Mouse (Mus musculus) forebrain, embryonic 12.5 days (tissue): ENCODE data around the gene Rab11a. TPM values are rescaled to one million over a fixed set of nuclear protein-coding genes. Genes with fewer than 3 reads are reported as not detected.
A peak's percentile ranks its signal among the peaks of the same experiment; 100 is the strongest.

Source experiments
- ATAC-seq: fragments of 200-750 bp; cut with Nextera tagmentation; 2 replicates; pipeline ENCODE4 v1.8.0; 2017; ENCODE audit warnings: moderate TSS enrichment; ENCODE audit not compliant: low FRiP score
- H3K27ac ChIP-seq: fragments of 300-500 bp; sonication (generic); 2 replicates; pipeline ENCODE4 v1.5.1; 2016; ENCODE audit warnings: mild to moderate bottlenecking
- H3K27me3 ChIP-seq: fragments of 300-500 bp; sonication (generic); 2 replicates; pipeline ENCODE4 v1.6.1; 2016; ENCODE audit warnings: mild to moderate bottlenecking
- H3K36me3 ChIP-seq: fragments of 300-500 bp; sonication (generic); replicated peaks from 2 replicates; pipeline ENCODE4 v1.6.1; 2016; ENCODE audit warnings: mild to moderate bottlenecking
- H3K4me1 ChIP-seq: fragments of 300-500 bp; sonication (generic); 2 replicates; pipeline ENCODE4 v1.6.1; 2016
- H3K4me2 ChIP-seq: fragments of 300-500 bp; sonication (generic); 2 replicates; pipeline ENCODE4 v1.6.1; 2016; ENCODE audit warnings: mild to moderate bottlenecking, moderate library complexity
- H3K4me3 ChIP-seq: fragments of 300-500 bp; sonication (generic); replicated peaks from 2 replicates; pipeline ENCODE4 v1.5.1; 2016; ENCODE audit warnings: mild to moderate bottlenecking
- H3K9ac ChIP-seq: fragments of 300-500 bp; sonication (generic); 2 replicates; pipeline ENCODE4 v1.6.1; 2016; ENCODE audit warnings: mild to moderate bottlenecking
- H3K9me3 ChIP-seq: fragments of 300-500 bp; sonication (generic); 2 replicates; pipeline ENCODE4 v1.6.1; 2016
- WGBS: fragments of 180-500 bp; shearing (Covaris S2); methylation state at CpG from one replicate; pipeline ENCODE4 v1.1.7; 2016; 5-methylcytosine and 5-hydroxymethylcytosine counted together
- polyA plus RNA-seq: library from polyadenylated mRNA; unstranded; fragments of >200 nt; fragmentation: Nextera tagmentation; extraction: Ambion mirVana; gene quantifications from 2 replicates; pipeline ENCODE4 v1.2.1, GENCODE M21; 2016

Rab11a gene
- polyA plus RNA-seq, 1 experiment from 2014 or later = 259 TPM

DNA sequence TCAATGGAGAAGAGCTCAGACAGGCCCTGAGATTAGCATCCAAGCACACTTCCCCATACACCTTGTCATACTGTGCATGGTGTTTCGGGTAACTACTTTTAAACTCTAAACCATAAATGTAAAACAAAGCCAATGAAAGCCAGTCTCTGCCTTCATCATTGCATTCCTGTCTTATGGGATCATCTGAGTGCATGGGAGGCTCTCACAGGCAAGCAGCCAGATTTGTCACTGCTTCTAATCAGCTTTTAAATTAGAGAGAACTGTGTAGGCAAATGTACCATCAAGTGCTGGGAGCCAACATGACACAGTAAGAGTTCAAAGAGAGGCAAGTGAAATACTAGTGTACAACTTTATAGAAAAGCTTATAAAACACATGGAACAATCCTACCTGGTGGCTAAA lies 35.9 kb downstream of the Rab11a start:
- Histone ChIP-seq H3K27ac (no peak overlapping the region), H3K9ac (no peak overlapping the region), H3K9me3 (no peaks in the 10 kb centered on the region), H3K36me3 (peaks cover 7% of the 10 kb centered on the region; the same call in 1 of the 2 replicates), H3K4me3 (no peak overlapping the region), H3K4me1 (no peaks in the 10 kb centered on the region), H3K27me3 (no peaks in the 10 kb centered on the region), H3K4me2 (no peak overlapping the region)
- ATAC-seq = no peak
- WGBS = 88% methylated on average over 1 of the region's 1 CpGs

- H3K4me1 ChIP-seq = no peaks in the 10 kb centered on the region
- no peak overlapping the region for H3K4me2 ChIP-seq
- no peak overlapping the region for H3K27ac ChIP-seq
- no peak overlapping the region for H3K9ac ChIP-seq
- H3K27me3 ChIP-seq = no peaks in the 10 kb centered on the region
- H3K4me3 ChIP-seq = no peak overlapping the region
- no peaks in the 10 kb centered on the region for H3K9me3 ChIP-seq
- H3K36me3 ChIP-seq = peaks cover 4% of the 10 kb centered on the region; the same call in 1 of the 2 replicates
- ATAC-seq = no peak
- 90% methylated on average over 4 of the region's 4 CpGs for WGBS
Measured at GRCm38 (mm10) chr9:64700451-64701311, 36.9 kb downstream of the Rab11a start.

- Histone ChIP-seq H3K9ac (no peak overlapping the region), H3K4me3 (no peak overlapping the region), H3K27ac (no peak overlapping the region), H3K9me3 (no peaks in the 10 kb centered on the region), H3K27me3 (no peaks in the 10 kb centered on the region), H3K4me2 (no peak overlapping the region), H3K4me1 (no peaks in the 10 kb centered on the region), H3K36me3 (0 out of 2 replicates have a peak, but pooled peaks cover 6% of the 10 kb centered on the region)
- ATAC-seq = no peak
- 97% methylated on average over 1 of the region's 1 CpGs for WGBS
Measured at GRCm38 (mm10) chr9:64698586-64698985, 39.0 kb downstream of the Rab11a start.

DNA sequence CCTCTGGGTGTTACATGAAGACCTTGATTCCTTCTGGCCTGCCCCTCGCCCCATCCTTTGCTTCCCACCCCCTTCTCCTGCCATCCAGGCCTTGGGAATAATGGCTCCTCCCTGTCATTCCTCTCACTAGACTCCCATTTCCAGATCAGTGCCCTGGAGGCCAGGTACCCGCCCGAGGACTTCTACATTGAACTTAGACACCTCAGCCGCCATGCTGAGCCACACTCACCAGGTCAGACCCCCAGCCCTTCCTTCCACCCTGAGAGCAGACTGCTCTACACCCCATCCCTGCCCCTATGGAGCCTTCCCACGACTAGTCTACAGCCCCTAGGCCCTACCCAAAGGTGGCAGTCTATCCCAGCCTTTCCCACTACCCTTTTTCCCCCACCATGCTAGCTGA lies 39.9 kb downstream of the Rab11a start:
- WGBS = 89% methylated on average over 5 of the region's 5 CpGs
- no peak for ATAC-seq
- H3K9ac ChIP-seq = no peak overlapping the region
- H3K27me3 ChIP-seq = no peaks in the 10 kb centered on the region
- H3K4me2 ChIP-seq = no peak overlapping the region
- H3K4me3 ChIP-seq = no peak overlapping the region
- no peak overlapping the region for H3K27ac ChIP-seq
- H3K36me3 ChIP-seq = peaks cover 6% of the 10 kb centered on the region; the same call in 1 of the 2 replicates
- H3K4me1 ChIP-seq = no peaks in the 10 kb centered on the region
- H3K9me3 ChIP-seq = no peaks in the 10 kb centered on the region

DNA sequence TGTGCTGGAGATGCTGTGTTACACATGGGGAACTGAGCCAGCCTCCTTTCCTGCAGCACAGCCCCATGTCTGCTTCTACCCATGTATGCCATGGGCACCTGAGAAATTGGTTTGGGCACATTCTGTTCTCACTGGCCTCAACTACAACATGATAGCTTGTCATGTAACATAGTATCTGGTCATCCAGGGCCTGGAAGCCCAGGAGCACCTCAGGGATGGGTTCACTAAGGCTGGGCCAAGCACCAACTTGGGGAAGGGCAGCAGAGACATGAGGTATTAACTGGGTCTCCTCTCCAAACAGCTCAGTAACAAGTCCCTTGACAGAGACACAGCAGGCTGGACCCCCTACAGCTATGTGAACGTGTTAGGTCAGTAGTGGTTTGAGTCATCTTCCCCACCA lies 40.6 kb downstream of the Rab11a start:
- no peaks in the 10 kb centered on the region for H3K9me3 ChIP-seq
- no peak overlapping the region for H3K4me3 ChIP-seq
- H3K4me1 ChIP-seq = no peaks in the 10 kb centered on the region
- no peak overlapping the region for H3K4me2 ChIP-seq
- no peak overlapping the region for H3K27ac ChIP-seq
- no peak overlapping the region for H3K9ac ChIP-seq
- 52% methylated on average over 1 of the region's 1 CpGs for WGBS
- H3K27me3 ChIP-seq = no peaks in the 10 kb centered on the region
- no peak for ATAC-seq
- H3K36me3 ChIP-seq = peaks cover 6% of the 10 kb centered on the region; the same call in 1 of the 2 replicates

GRCm38 (mm10) chr9:64696404-64696803 lies 41.2 kb downstream of the Rab11a start:
- H3K4me3 ChIP-seq = no peak overlapping the region

DNA sequence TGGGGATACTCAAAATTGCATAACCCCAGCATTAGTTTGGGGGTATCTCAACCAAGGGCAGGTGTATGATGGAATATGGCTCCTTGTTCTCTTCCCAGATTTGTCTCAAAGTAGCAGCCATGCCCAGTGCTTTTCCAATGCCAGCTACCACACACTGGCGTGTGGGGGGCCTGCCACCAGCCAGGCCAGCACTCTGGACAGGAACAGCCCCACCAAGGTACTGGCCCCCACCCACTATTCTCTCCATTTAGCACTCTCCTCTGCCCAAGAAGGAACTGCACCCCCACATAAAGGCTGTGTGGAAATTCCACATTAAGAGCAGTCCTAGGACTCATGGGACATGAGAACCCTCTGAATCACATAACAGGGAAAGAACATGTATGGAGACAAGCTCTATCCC lies 42.3 kb downstream of the Rab11a start:
- H3K9me3 ChIP-seq = no peaks in the 10 kb centered on the region
- WGBS = 80% methylated on average over 1 of the region's 1 CpGs

More at GRCm38 (mm10) chr9:64696404-64696803, 41.2 kb downstream of the Rab11a start:
- H3K27me3 ChIP-seq = no peaks in the 10 kb centered on the region
- no peak overlapping the region for H3K27ac ChIP-seq
- no peaks in the 10 kb centered on the region for H3K4me1 ChIP-seq
- H3K4me2 ChIP-seq = no peak overlapping the region
- 91% methylated on average over 4 of the region's 4 CpGs for whole genome bisulfite sequencing
- no peak overlapping the region for H3K9ac ChIP-seq
- no peaks in the 10 kb centered on the region for H3K9me3 ChIP-seq
- ATAC-seq = no peak
- H3K36me3 ChIP-seq = peaks cover 6% of the 10 kb centered on the region; the same call in 1 of the 2 replicates

DNA sequence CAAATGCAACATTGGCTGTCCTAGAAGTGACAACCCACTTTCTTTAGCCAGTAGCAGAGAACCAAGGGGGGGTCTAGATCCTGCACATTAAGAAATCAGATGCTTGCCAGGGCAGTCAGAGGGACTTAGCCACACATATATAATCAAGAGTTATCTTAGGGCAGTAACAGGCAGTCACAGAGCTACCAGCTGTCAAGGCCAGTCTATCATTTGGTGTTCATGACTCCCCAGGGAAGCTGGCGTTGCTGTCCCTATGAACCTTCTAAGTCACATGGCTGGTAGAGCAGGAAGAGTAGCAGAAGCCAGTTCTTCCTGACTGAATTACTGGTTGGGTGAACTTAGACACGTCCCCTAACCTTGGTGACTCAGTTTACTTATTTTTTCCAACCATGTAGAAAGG lies 44.5 kb downstream of the Rab11a start:
- Histone ChIP-seq H3K4me1 (0 out of 2 replicates have a peak, but pooled peaks cover 2% of the 10 kb centered on the region), H3K36me3 (peaks cover 6% of the 10 kb centered on the region; the same call in 1 of the 2 replicates), H3K27me3 (0 out of 2 replicates have a peak, but pooled peaks cover 2% of the 10 kb centered on the region), H3K4me3 (no peak overlapping the region), H3K4me2 (no peak overlapping the region), H3K27ac (no peak overlapping the region), H3K9ac (no peak overlapping the region), H3K9me3 (no peaks in the 10 kb centered on the region)
- ATAC-seq = no peak
- 79% methylated on average over 2 of the region's 2 CpGs for WGBS

More for the DNA sequence above, 42.3 kb downstream of the Rab11a start:
- Histone ChIP-seq H3K36me3 (peaks cover 6% of the 10 kb centered on the region; the same call in 1 of the 2 replicates), H3K4me3 (no peak overlapping the region), H3K27ac (no peak overlapping the region), H3K9ac (no peak overlapping the region), H3K4me1 (0 out of 2 replicates have a peak, but pooled peaks cover 2% of the 10 kb centered on the region), H3K27me3 (no peaks in the 10 kb centered on the region), H3K4me2 (no peak overlapping the region)
- ATAC-seq = no peak

- Histone ChIP-seq H3K27ac (no peak overlapping the region), H3K36me3 (peaks cover 6% of the 10 kb centered on the region; the same call in 1 of the 2 replicates)
- WGBS = 5% methylated on average over 7 of the region's 7 CpGs
Measured at GRCm38 (mm10) chr9:64691176-64691575, 46.4 kb downstream of the Rab11a start.

GRCm38 (mm10) chr9:64690771-64691170 lies 46.8 kb downstream of the Rab11a start:
- peaks cover 6% of the 10 kb centered on the region; the same call in 1 of the 2 replicates for H3K36me3 ChIP-seq
- no peak overlapping the region for H3K4me2 ChIP-seq
- H3K27me3 ChIP-seq = 0 out of 2 replicates have a peak, but pooled peaks cover 2% of the 10 kb centered on the region
- H3K4me1 ChIP-seq = peaks cover 9% of the 10 kb centered on the region; the same call in 1 of the 2 replicates
- no peaks in the 10 kb centered on the region for H3K9me3 ChIP-seq
- H3K9ac ChIP-seq = peak overlapping the region; percentile 9; the same call in 1 of the 2 replicates
- WGBS = 83% methylated on average over 2 of the region's 2 CpGs
- H3K27ac ChIP-seq = no peak overlapping the region
- no peak overlapping the region for H3K4me3 ChIP-seq
- ATAC-seq = no peak

More at GRCm38 (mm10) chr9:64691176-64691575, 46.4 kb downstream of the Rab11a start:
- Histone ChIP-seq H3K9me3 (no peaks in the 10 kb centered on the region), H3K27me3 (0 out of 2 replicates have a peak, but pooled peaks cover 2% of the 10 kb centered on the region), H3K4me2 (no peak overlapping the region), H3K9ac (peak overlapping the region; percentile 9; the same call in 1 of the 2 replicates), H3K4me1 (peaks cover 9% of the 10 kb centered on the region; the same call in 1 of the 2 replicates), H3K4me3 (no peak overlapping the region)
- ATAC-seq = peak; percentile 64

GRCm38 (mm10) chr9:64688015-64688394 lies 49.6 kb downstream of the Rab11a start:
- 0 out of 2 replicates have a peak, but pooled peaks cover 2% of the 10 kb centered on the region for H3K27me3 ChIP-seq
- 63% methylated on average over 1 of the region's 1 CpGs for WGBS
- no peaks in the 10 kb centered on the region for H3K36me3 ChIP-seq
- ATAC-seq = no peak
- no peak overlapping the region for H3K4me3 ChIP-seq
- peaks cover 14% of the 10 kb centered on the region for H3K4me1 ChIP-seq
- no peak overlapping the region for H3K9ac ChIP-seq
- H3K27ac ChIP-seq = no peak overlapping the region
- H3K9me3 ChIP-seq = no peaks in the 10 kb centered on the region
- no peak overlapping the region for H3K4me2 ChIP-seq

- no peak overlapping the region for H3K27ac ChIP-seq
- WGBS = 62% methylated on average over 13 of the region's 13 CpGs
Measured at GRCm38 (mm10) chr9:64687122-64688014, 50.2 kb downstream of the Rab11a start.

More at GRCm38 (mm10) chr9:64687122-64688014, 50.2 kb downstream of the Rab11a start:
- Histone ChIP-seq H3K4me3 (no peak overlapping the region), H3K27me3 (0 out of 2 replicates have a peak, but pooled peaks cover 2% of the 10 kb centered on the region), H3K9ac (no peak overlapping the region), H3K9me3 (no peaks in the 10 kb centered on the region), H3K4me1 (peaks cover 14% of the 10 kb centered on the region), H3K4me2 (no peak overlapping the region), H3K36me3 (no peaks in the 10 kb centered on the region)
- ATAC-seq = no peak
